Mouse (Mus musculus) midbrain, embryonic 16.5 days (tissue): Measurements from ENCODE around the gene Plxnd1. TPM values are rescaled to one million over a fixed set of nuclear protein-coding genes. Genes with fewer than 3 reads are reported as not detected.

Experiments used
- ATAC-seq: fragments of 200-750 bp; cut with Nextera tagmentation; 2 replicates; pipeline ENCODE4 v1.8.0; 2017; ENCODE audit warnings: moderate TSS enrichment
- H3K27ac ChIP-seq: fragments of 300-500 bp; sonication (generic); 2 replicates; pipeline ENCODE4 v1.5.1; 2014; ENCODE audit warnings: mild to moderate bottlenecking, low read length, mixed read lengths
- H3K27me3 ChIP-seq: fragments of 300-500 bp; sonication (generic); 2 replicates; pipeline ENCODE4 v1.6.1; 2014; ENCODE audit warnings: low read depth, low read length, mixed read lengths; ENCODE audit not compliant: control insufficient read depth, insufficient read depth
- H3K36me3 ChIP-seq: fragments of 300-500 bp; sonication (generic); 2 replicates; pipeline ENCODE4 v1.6.1; 2014; ENCODE audit warnings: mild to moderate bottlenecking, low read length, moderate library complexity, mixed read lengths; ENCODE audit not compliant: control insufficient read depth, insufficient read depth
- H3K4me1 ChIP-seq: fragments of 300-500 bp; sonication (generic); 2 replicates; pipeline ENCODE4 v1.6.1; 2014; ENCODE audit warnings: mild to moderate bottlenecking, low read length, mixed read lengths; ENCODE audit not compliant: control insufficient read depth, insufficient read depth
- H3K4me2 ChIP-seq: fragments of 300-500 bp; sonication (generic); 2 replicates; pipeline ENCODE4 v1.6.1; 2014; ENCODE audit warnings: mild to moderate bottlenecking, low read length, mixed read lengths
- H3K4me3 ChIP-seq: fragments of 300-500 bp; sonication (generic); 2 replicates; pipeline ENCODE4 v1.5.1; 2014; ENCODE audit warnings: low read depth, mild to moderate bottlenecking, low read length, moderate library complexity, mixed read lengths
- H3K9ac ChIP-seq: fragments of 300-500 bp; sonication (generic); 2 replicates; pipeline ENCODE4 v1.6.1; 2014; ENCODE audit warnings: low read depth, low read length, mixed read lengths
- H3K9me3 ChIP-seq: fragments of 300-500 bp; sonication (generic); replicated peaks from 2 replicates; pipeline ENCODE4 v1.6.1; 2014; ENCODE audit warnings: mild to moderate bottlenecking, low read length, mixed read lengths; ENCODE audit not compliant: control insufficient read depth, poor library complexity, severe bottlenecking
- WGBS: fragments of 180-500 bp; shearing (Covaris S2); extraction: QIAGEN DNeasy Blood & Tissue Kit; methylation state at CpG from one replicate; pipeline ENCODE4 v1.1.7; 2014; 5-methylcytosine and 5-hydroxymethylcytosine counted together
- polyA plus RNA-seq: library from polyadenylated mRNA; unstranded; fragments of >200 nt; fragmentation: Nextera tagmentation; extraction: Ambion mirVana; gene quantifications from 2 replicates; pipeline ENCODE4 v1.2.1, GENCODE M21; 2015

Plxnd1 gene
- polyA plus RNA-seq, 1 experiment from 2014 or later, result 7.5 TPM

DNA sequence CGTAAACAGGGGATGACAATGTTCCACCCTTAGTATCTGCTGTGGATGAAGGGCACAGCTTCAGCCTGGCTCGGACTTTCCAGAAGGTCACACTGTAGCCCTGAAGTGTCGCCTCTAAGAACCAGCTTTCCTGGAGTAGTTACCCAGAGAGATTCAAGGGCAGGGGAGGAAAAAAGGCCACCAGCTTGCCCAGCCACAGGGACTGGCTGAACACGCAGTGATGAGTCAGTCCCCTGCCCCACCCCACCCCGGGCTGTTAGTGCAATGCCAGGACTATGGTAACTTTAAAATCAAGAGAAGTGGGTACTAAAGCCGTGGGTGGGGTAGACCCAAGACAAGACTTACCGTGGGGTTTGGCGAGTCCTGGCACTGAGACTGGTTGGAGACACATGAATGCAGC, 19.2 kb downstream of the Plxnd1 start:
- ATAC-seq, result no peak
- Histone ChIP-seq H3K4me1 (no peaks in the 10 kb centered on the region), H3K9ac (no peak overlapping the region), H3K9me3 (no peaks in the 10 kb centered on the region), H3K36me3 (no peaks in the 10 kb centered on the region), H3K27me3 (no peaks in the 10 kb centered on the region), H3K4me3 (no peak overlapping the region), H3K4me2 (no peak overlapping the region), H3K27ac (no peak overlapping the region)
- WGBS, result 88% methylated on average over 8 of the region's 8 CpGs

DNA sequence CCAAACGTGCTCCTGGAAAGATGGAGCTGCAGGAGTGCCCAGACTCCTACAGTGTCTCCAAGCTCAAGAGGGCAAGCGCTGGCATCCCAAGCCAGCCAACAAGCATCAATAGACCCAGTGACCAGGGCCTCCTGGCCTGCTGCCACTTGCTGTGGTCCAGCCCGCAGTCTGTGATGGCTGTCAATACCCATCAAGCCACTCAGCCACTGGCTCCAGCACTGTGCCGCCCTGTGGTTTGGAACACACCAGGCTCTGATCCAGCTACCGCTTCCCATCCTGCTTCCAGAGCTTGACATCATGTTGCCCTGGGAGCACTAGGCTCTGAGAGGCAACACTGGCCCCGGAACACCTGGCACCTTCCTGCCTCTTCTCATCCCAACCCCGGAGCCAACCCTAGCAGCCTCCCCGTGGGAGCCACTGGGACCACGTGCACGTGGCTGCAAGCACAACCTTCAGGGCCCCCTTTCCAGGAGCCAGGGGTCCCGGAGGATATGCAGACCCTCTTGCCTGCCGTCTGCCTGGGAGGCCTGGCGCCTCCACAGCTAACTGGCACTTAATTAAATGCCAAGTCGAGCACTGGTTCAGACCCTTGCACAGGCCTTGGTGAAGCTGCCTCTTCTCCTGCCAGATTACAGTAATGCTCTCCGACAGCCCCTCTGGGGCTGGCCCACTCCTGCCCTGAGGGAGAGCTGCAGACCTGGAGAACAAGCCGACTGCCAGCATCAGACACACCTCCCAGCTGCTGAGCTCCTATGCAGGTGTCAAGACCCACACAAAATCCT, 20.7 kb downstream of the Plxnd1 start:
- H3K9ac ChIP-seq, result no peak overlapping the region
- H3K27ac ChIP-seq, result peak overlapping the region; percentile 42; the same call in 1 of the 2 replicates
- no peak overlapping the region for H3K4me2 ChIP-seq
- 68% methylated on average over 16 of the region's 16 CpGs for WGBS
- peak; percentile 49 for ATAC-seq
- no peaks in the 10 kb centered on the region for H3K27me3 ChIP-seq
- H3K9me3 ChIP-seq, result no peaks in the 10 kb centered on the region
- H3K36me3 ChIP-seq, result no peaks in the 10 kb centered on the region
- H3K4me1 ChIP-seq, result no peaks in the 10 kb centered on the region
- H3K4me3 ChIP-seq, result no peak overlapping the region

DNA sequence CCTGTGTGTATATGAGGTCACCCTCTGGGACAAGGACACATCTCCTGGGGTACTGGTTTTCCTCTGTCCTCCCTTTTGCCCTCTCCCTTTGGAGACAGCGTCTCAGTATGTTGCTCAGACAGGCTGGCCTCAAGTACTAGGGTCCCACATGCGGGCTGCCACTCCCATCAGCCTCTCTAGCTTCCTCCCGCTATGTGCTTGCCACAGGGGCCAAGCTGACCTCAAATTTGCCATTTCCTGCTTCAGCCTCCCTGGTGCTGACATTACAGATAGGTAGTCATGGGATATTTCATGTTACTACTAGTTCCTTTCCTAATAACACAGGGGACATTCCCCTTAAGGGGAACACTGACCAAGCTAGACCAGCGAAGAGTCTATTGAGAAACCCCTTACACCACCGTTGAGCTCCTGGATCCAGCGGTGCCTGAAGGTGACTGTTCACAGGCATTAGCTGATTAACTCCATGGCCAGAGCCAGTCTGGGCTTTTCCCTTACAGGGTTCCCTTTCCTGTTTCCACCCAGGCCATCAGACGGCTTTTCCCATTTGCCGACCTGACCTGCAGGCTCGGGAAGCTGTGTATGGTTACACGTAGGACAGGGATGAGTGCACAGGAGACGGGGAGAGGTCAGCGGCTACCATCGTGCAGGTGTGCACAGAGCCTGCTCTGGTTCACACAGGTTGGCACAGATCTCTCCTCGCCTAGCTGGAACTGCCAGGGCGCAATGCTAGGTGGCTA, 21.5 kb downstream of the Plxnd1 start:
- Histone ChIP-seq H3K4me1 (no peaks in the 10 kb centered on the region), H3K27me3 (no peaks in the 10 kb centered on the region), H3K4me3 (no peak overlapping the region), H3K9ac (no peak overlapping the region), H3K4me2 (no peak overlapping the region), H3K27ac (no peak overlapping the region), H3K9me3 (no peaks in the 10 kb centered on the region), H3K36me3 (no peaks in the 10 kb centered on the region)
- no peak for ATAC-seq
- 89% methylated on average over 15 of the region's 15 CpGs for WGBS

DNA sequence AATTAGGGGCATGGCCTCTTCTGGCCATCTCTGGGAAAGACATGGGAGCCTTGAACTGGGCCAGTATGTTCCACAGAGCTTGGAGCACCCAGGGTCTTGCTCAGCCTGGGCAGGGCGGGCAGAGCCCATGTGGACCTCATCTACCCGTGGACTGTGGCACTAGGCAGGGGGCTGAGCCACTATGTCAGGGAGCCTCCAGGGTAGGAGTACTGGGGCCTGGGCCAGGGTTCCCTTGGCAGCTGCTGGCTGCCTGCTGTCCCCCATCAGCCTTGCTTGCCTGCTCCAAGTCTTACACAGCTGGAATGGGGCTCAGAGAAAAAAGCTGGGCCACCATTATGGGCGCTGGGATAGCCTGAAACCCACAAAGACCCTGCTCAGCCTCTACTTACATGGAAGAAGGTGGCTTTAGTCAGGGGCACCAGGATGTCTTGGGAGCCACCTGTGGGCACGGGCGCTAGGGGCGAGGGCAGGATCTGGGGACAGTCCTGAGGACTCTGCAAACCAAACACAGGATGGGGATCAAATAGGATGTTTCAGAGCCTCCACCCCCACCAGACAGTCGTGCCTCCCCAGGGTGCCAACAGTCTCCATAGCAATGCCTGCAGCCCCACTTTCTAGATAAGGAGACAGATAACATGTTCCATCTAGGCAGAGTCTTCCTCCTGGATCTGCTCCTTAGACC, 22.6 kb downstream of the Plxnd1 start:
- Histone ChIP-seq H3K4me1 (no peaks in the 10 kb centered on the region), H3K4me3 (no peak overlapping the region), H3K4me2 (no peak overlapping the region), H3K27me3 (no peaks in the 10 kb centered on the region), H3K9ac (no peak overlapping the region), H3K36me3 (no peaks in the 10 kb centered on the region), H3K9me3 (no peaks in the 10 kb centered on the region), H3K27ac (no peak overlapping the region)
- 74% methylated on average over 7 of the region's 7 CpGs for WGBS
- ATAC-seq, result no peak

DNA sequence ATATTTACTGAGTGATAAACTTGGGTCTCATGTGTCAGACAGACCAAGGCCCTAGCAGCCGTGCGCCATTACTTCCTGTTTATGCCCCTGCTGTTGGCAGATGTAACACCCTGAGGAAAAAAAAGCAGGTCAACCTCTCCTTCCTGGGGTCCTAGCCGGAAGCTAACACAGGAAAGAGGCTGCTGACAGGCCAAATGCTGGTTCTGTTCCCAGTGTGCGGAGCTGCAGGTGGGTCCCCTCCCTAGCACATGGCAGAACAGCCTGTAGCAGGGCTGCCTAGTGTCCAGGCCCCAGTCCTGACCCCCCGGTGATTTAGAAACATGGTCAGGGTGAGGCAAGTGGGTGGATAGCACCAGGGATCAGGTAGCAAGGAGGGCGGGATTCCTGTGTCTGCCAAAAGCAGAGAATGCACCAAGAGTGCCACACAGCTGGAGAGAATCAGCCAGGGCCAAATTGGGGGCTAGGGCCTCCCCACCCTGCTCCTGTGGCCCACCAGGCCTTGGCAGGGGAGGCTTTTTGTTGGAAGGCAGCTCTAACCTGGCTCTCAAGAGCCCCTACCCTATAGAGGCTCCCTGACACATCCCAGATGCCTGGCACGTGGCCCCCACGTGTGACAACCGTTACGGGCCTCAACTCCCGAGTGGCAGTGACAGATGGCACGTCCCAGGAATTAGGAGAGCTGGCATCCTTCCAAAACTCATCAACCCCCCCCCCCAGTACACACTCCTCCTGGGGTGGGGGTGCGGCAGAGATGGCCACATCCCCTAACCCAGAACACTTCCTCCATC, 23.3 kb downstream of the Plxnd1 start:
- H3K36me3 ChIP-seq, result no peaks in the 10 kb centered on the region
- 54% methylated on average over 13 of the region's 13 CpGs for WGBS
- no peak overlapping the region for H3K27ac ChIP-seq
- H3K4me1 ChIP-seq, result no peaks in the 10 kb centered on the region
- no peak overlapping the region for H3K4me2 ChIP-seq
- no peaks in the 10 kb centered on the region for H3K27me3 ChIP-seq
- no peak for ATAC-seq
- no peak overlapping the region for H3K4me3 ChIP-seq
- H3K9me3 ChIP-seq, result no peaks in the 10 kb centered on the region
- H3K9ac ChIP-seq, result no peak overlapping the region

DNA sequence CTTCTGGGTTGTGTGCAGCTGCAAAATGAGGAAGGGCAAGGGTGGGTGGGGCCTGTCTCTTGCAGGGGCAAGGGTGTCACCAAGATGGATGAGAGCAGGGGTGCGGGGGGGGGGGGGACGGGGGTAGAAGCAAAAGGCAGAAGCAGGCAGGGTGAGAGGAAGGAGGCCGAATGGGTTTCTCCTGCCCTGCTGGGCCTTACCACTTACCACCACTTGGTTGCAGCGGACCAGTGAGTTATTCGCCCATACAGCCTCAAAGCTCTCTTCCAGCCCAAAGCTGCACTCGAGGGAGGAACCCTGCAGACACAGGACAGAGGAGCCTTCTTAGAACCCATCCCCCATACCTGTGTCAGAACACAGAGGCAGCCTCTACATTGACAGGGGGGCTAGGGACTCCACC, 24.9 kb downstream of the Plxnd1 start:
- H3K4me2 ChIP-seq, result no peak overlapping the region
- ATAC-seq, result no peak
- H3K36me3 ChIP-seq, result no peaks in the 10 kb centered on the region
- no peak overlapping the region for H3K4me3 ChIP-seq
- no peaks in the 10 kb centered on the region for H3K9me3 ChIP-seq
- no peak overlapping the region for H3K27ac ChIP-seq
- 71% methylated on average over 4 of the region's 6 CpGs for WGBS
- no peaks in the 10 kb centered on the region for H3K27me3 ChIP-seq
- H3K9ac ChIP-seq, result no peak overlapping the region
- H3K4me1 ChIP-seq, result no peaks in the 10 kb centered on the region

DNA sequence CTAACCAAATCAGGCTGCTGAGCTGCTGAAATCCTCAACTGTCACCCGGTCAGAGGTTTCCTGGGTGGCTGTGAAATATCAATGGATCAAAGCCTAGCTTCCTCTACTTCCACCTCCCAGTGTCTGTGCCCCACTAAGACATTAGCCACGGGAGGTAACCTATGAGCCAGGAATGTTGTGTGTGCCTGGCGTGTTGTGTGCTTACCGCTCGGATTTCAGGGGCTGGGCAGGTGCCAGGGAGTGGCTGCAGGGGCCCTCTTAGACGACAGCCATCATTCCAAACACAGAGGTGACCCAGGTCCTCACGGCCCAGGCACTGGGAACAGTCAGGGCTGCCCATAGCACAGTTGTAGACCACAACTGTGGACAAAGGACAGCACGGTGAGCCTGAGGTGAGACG, 25.7 kb downstream of the Plxnd1 start:
- no peaks in the 10 kb centered on the region for H3K4me1 ChIP-seq
- no peaks in the 10 kb centered on the region for H3K9me3 ChIP-seq
- H3K4me2 ChIP-seq, result no peak overlapping the region
- H3K27me3 ChIP-seq, result no peaks in the 10 kb centered on the region
- 64% methylated on average over 9 of the region's 9 CpGs for WGBS
- no peak overlapping the region for H3K4me3 ChIP-seq
- H3K9ac ChIP-seq, result no peak overlapping the region
- no peak overlapping the region for H3K27ac ChIP-seq
- ATAC-seq, result 0 out of 2 replicates have a peak, but pooled peaks have one; percentile 4
- no peaks in the 10 kb centered on the region for H3K36me3 ChIP-seq

DNA sequence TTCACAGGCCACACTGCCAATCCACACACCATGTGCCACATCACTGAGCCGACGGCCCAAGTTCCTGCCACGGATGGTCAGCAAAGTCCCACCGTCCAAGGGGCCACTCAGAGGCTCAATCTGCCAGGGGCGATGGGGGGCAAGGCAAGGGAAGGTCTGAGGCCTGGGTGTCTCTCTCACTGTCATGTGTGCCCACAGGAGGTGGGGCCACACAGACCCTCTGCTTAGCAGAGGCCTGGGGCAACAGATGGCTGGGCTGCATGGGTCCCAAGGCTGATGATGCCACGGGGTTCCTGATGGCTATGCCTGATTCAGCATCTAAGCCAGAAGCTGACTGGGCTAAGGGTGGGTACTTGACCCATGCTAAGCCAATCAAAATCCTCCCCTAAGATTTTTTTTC, 26.1 kb downstream of the Plxnd1 start:
- Histone ChIP-seq H3K9ac (no peak overlapping the region), H3K4me3 (no peak overlapping the region), H3K27me3 (no peaks in the 10 kb centered on the region), H3K9me3 (no peaks in the 10 kb centered on the region), H3K36me3 (no peaks in the 10 kb centered on the region), H3K4me2 (no peak overlapping the region), H3K4me1 (no peaks in the 10 kb centered on the region), H3K27ac (no peak overlapping the region)
- ATAC-seq, result peak; percentile 1; the same call in 1 of the 2 replicates
- whole genome bisulfite sequencing, result 72% methylated on average over 6 of the region's 6 CpGs
